ENCODE assay signal across 20 mouse cellular contexts in genomic region chr8:83011286-83011685, GRCm38 (mm10).
DNase-seq lines count a peak whose midpoint lies in the region; ATAC-seq and TF ChIP-seq lines count a peak whose summit lies in the region.
"Had no signal": no experiment of that assay in that cellular context is flagged by ENCODE, and none has a peak within 500 bp of the region (broad histone marks: within the 10 kb centered on the region; RNA-seq: fewer than 3 reads in every experiment).

No protein-coding gene starts in this region.

- H3K9ac ChIP-seq in limb, embryonic 12.5 days (replicated peaks), result no peak overlapping the region
- H3K9ac ChIP-seq in lung, postnatal 0 days (replicated peaks; ENCODE audit: low read depth), result no peak overlapping the region
- no peak overlapping the region for H3K9ac ChIP-seq in hindbrain, embryonic 16.5 days (ENCODE audit: low read depth, low read length)
- H3K9ac ChIP-seq: embryonic facial prominence, embryonic 12.5 days; forebrain, embryonic 12.5 days; hindbrain, embryonic 14.5 days had no signal

- TF ChIP-seq CTCF in lung, postnatal 0 days (IDR thresholded peaks at IDR 0.05), result no peak

- no peak for DNase-seq in limb, embryonic 10.5 days (ENCODE audit: low spot score)
- peak; percentile 75 to 94 for DNase-seq in adrenal gland, adult (ENCODE audit: inconsistent age in 2 of 2, low spot score in 1 of 2)
- DNase-seq in adrenal gland, adult 8-10 months, result peak; percentile 86
- peak; percentile 62 to 77 for DNase-seq in adrenal gland, postnatal 36 days
- no peak for DNase-seq in lung, postnatal 0 days (ENCODE audit: low spot score)
- DNase-seq in heart, postnatal 14 days, result no peak
- DNase-seq: cerebellum, adult 11 months; cerebellum, adult 9-10 months; cerebellum, postnatal 25 days; gastrocnemius, adult 2 months; gastrocnemius, postnatal 25 days; heart, postnatal 10 days had no signal

- 45% methylated on average over 2 of the region's 2 CpGs for WGBS in limb, embryonic 12.5 days
- WGBS in limb, embryonic 10.5 days, result 62% methylated on average over 2 of the region's 2 CpGs
- 59% methylated on average over 2 of the region's 2 CpGs for WGBS in lung, postnatal 0 days
- WGBS in hindbrain, embryonic 16.5 days, result 76% methylated on average over 2 of the region's 2 CpGs

- no peak for ATAC-seq in limb, embryonic 12.5 days (ENCODE audit: insufficient number of reproducible peaks, insufficient read depth, low FRiP score, low TSS enrichment, low read depth)
- no peak for ATAC-seq in lung, postnatal 0 days
- ATAC-seq in hindbrain, embryonic 16.5 days, result no peak
- ATAC-seq: intestine, postnatal 0 days had no signal

- no peaks in the 10 kb centered on the region for H3K9me3 ChIP-seq in limb, embryonic 12.5 days
- no peaks in the 10 kb centered on the region for H3K9me3 ChIP-seq in limb, embryonic 10.5 days (replicated peaks)
- no peaks in the 10 kb centered on the region for H3K9me3 ChIP-seq in lung, postnatal 0 days (ENCODE audit: low read length)
- H3K9me3 ChIP-seq in hindbrain, embryonic 16.5 days (ENCODE audit: control insufficient read depth, low read length), result no peaks in the 10 kb centered on the region
- H3K9me3 ChIP-seq: embryonic facial prominence, embryonic 12.5 days; forebrain, embryonic 12.5 days; heart, embryonic 10.5 days; hindbrain, embryonic 10.5 days had no signal

- peaks cover 14% of the 10 kb centered on the region for H3K4me1 ChIP-seq in limb, embryonic 12.5 days (replicated peaks)
- peaks cover 13% of the 10 kb centered on the region; the same call in 1 of the 2 replicates for H3K4me1 ChIP-seq in limb, embryonic 10.5 days
- H3K4me1 ChIP-seq in lung, postnatal 0 days (ENCODE audit: insufficient read depth, low read depth, low read length), result no peaks in the 10 kb centered on the region
- H3K4me1 ChIP-seq in hindbrain, embryonic 16.5 days (ENCODE audit: control insufficient read depth, insufficient read depth, low read depth, low read length), result no peaks in the 10 kb centered on the region
- H3K4me1 ChIP-seq: embryonic facial prominence, embryonic 12.5 days; heart, embryonic 10.5 days had no signal

- intact Hi-C loops in heart, postnatal 14 days (cut with DNase I), result no loop called here

- no peak overlapping the region for H3K4me2 ChIP-seq in limb, embryonic 12.5 days
- no peak overlapping the region for H3K4me2 ChIP-seq in lung, postnatal 0 days (replicated peaks; ENCODE audit: low read depth, low read length)
- H3K4me2 ChIP-seq in hindbrain, embryonic 16.5 days (ENCODE audit: low read length), result no peak overlapping the region
- H3K4me2 ChIP-seq: embryonic facial prominence, embryonic 12.5 days; forebrain, embryonic 12.5 days; hindbrain, embryonic 14.5 days had no signal

- TF ChIP-seq EP300 in lung, postnatal 0 days (IDR thresholded peaks at IDR 0.05), result no peak

- H3K36me3 ChIP-seq in limb, embryonic 12.5 days, result peaks cover 4% of the 10 kb centered on the region; the same call in 1 of the 2 replicates
- peaks cover 4% of the 10 kb centered on the region; the same call in 1 of the 2 replicates for H3K36me3 ChIP-seq in limb, embryonic 10.5 days
- no peaks in the 10 kb centered on the region for H3K36me3 ChIP-seq in lung, postnatal 0 days (ENCODE audit: insufficient read depth, low read length)
- no peaks in the 10 kb centered on the region for H3K36me3 ChIP-seq in hindbrain, embryonic 16.5 days (ENCODE audit: control insufficient read depth, insufficient read depth, low read length)
- H3K36me3 ChIP-seq: heart, embryonic 10.5 days; hindbrain, embryonic 10.5 days had no signal

- peak overlapping the region; percentile 72 for H3K27ac ChIP-seq in limb, embryonic 12.5 days
- no peak overlapping the region; the same call in 1 of the 2 replicates for H3K27ac ChIP-seq in limb, embryonic 10.5 days
- no peak overlapping the region for H3K27ac ChIP-seq in lung, postnatal 0 days (ENCODE audit: low read length)
- H3K27ac ChIP-seq in hindbrain, embryonic 16.5 days (ENCODE audit: low read depth, low read length), result no peak overlapping the region
- H3K27ac ChIP-seq: forebrain, embryonic 12.5 days; gastrocnemius, adult 2 months; heart, embryonic 10.5 days; hindbrain, embryonic 10.5 days; hindbrain, embryonic 14.5 days had no signal

- no peak overlapping the region for H3K4me3 ChIP-seq in limb, embryonic 12.5 days (replicated peaks)
- no peak overlapping the region for H3K4me3 ChIP-seq in limb, embryonic 10.5 days
- H3K4me3 ChIP-seq in lung, postnatal 0 days (ENCODE audit: low read depth, low read length), result no peak overlapping the region
- H3K4me3 ChIP-seq in hindbrain, embryonic 16.5 days (ENCODE audit: low read length), result no peak overlapping the region
- H3K4me3 ChIP-seq: embryonic facial prominence, embryonic 12.5 days; forebrain, embryonic 12.5 days; gastrocnemius, adult 2 months; heart, embryonic 10.5 days; hindbrain, embryonic 10.5 days had no signal

- H3K27me3 ChIP-seq in limb, embryonic 12.5 days, result no peaks in the 10 kb centered on the region
- no peaks in the 10 kb centered on the region for H3K27me3 ChIP-seq in limb, embryonic 10.5 days (ENCODE audit: low read depth, poor library complexity, severe bottlenecking)
- no peaks in the 10 kb centered on the region for H3K27me3 ChIP-seq in lung, postnatal 0 days (replicated peaks; ENCODE audit: insufficient read depth, low read length)
- no peaks in the 10 kb centered on the region for H3K27me3 ChIP-seq in hindbrain, embryonic 16.5 days (replicated peaks; ENCODE audit: control insufficient read depth, insufficient read depth, low read length)
- H3K27me3 ChIP-seq: embryonic facial prominence, embryonic 12.5 days; forebrain, embryonic 12.5 days had no signal

Comparison
In these comparisons a context has a peak if more than half of its experiments do, and no peak if none do; other contexts are left out.
1. DNase-seq: peak in adrenal gland, adult (2 of 2), adrenal gland, adult 8-10 months (single experiment) and adrenal gland, postnatal 36 days (2 of 2); none in limb, embryonic 10.5 days (single experiment), lung, postnatal 0 days (single experiment) and heart, postnatal 14 days (0 of 2).